Mouse (Mus musculus): ENCODE data around the gene Slc4a5. TPM values are rescaled to one million over a fixed set of nuclear protein-coding genes. Genes with fewer than 3 reads are reported as not detected.

Gene Slc4a5
- polyA plus RNA-seq, 1 experiment from 2014 or later: 0.68 TPM

DNA sequence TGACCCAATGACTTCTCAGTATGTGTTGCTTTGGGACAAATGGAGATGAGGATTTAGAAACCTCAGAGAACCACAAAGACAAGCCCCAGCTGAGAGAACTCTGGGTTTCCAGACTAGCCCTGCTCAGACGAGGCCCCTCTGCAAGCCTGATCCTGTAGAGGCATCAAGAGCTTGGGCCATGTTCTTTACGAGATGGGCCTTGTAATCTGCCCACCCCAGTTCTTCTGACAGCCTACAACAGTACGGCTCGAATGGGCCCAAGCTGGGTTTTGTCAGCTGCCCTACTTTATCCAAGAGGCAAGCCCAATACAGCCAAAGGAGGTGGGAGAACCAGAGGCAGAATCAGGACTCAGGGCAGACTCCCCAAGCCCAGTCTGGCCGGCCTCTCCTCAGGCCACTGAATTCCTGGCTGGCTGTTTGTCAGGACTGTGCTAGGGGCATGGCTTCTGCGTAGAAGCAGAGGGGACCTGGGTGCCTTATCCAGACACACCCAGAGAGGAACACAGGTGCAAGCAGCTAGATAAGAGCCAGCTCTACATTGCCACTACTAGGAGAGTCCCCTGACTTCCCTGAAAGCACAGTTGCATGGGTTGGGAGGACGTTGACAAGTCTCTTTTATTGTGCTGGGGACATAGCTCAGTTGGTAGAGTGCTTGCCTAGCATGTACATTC lies 132.0 kb downstream of the Slc4a5 start:
- Histone ChIP-seq H3K27me3 (no peaks in the 10 kb centered on the region), H3K4me1 (replicated peaks) (peaks cover 14% of the 10 kb centered on the region), H3K4me2 (no peak overlapping the region), H3K36me3 (peaks cover 48% of the 10 kb centered on the region), H3K4me3 (replicated peaks) (no peak overlapping the region), H3K9ac (replicated peaks) (no peak overlapping the region), H3K9me3 (no peaks in the 10 kb centered on the region), H3K27ac (0 out of 2 replicates have a peak overlapping the region, but pooled peaks have one; percentile 12)
- 83% methylated on average over 7 of the region's 7 CpGs for WGBS
- no peak for ATAC-seq (ENCODE audit: insufficient number of reproducible peaks, insufficient read depth, low FRiP score, low TSS enrichment, low read depth)

DNA sequence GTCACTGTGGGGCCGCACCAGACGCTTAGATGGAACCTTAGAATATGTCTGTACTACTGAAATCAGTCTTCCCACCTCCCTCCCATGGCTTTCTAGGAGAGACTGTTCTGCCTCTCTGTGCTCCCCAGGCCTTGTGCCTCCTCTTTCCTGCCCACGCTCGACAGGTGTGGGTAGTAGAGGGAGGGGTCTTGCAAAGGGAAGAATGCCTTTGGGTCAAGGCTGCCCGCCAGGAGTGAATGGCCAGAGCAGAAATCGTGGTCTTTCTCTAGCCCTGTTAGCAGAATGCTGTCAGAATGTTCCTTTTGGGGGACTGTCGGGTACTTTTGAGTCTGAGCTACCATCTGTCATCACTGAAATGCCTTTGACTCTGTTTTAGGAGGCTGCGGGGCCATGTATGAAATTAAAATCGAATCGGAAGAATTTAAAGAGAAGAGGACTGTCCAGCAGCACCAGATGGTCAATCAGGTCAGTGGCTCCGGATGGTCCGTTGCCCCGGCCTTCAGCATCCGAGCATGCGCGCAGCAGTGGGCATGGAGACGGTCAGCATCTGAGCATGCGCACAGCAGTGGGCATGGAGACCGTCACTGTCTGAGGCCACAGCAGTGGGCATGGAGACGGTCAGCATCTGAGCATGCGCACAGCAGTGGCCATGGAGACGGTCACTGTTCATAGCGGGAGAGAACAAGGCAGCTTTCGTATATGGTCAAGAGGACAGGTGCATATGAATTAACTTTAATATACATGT lies 133.2 kb downstream of the Slc4a5 start:
- H3K9ac ChIP-seq (replicated peaks): no peak overlapping the region
- no peak overlapping the region for H3K4me2 ChIP-seq

More for the DNA sequence above, 133.2 kb downstream of the Slc4a5 start:
- ATAC-seq (ENCODE audit: insufficient number of reproducible peaks, insufficient read depth, low FRiP score, low TSS enrichment, low read depth): no peak
- Histone ChIP-seq H3K9me3 (no peaks in the 10 kb centered on the region), H3K27me3 (no peaks in the 10 kb centered on the region), H3K36me3 (peaks cover 47% of the 10 kb centered on the region), H3K4me1 (replicated peaks) (peaks cover 14% of the 10 kb centered on the region), H3K4me3 (replicated peaks) (no peak overlapping the region), H3K27ac (no peak overlapping the region)
- WGBS: 93% methylated on average over 24 of the region's 24 CpGs

Other genes starting within 250 kb of the Slc4a5 start
- gene Dok1, start 186.4 kb upstream of the Slc4a5 start, polyA plus RNA-seq (2016; fragmentation: Nextera tagmentation; extraction: Ambion mirVana): 9.9 and 10.0 TPM in 2 replicates
- gene Loxl3, start 185.7 kb upstream of the Slc4a5 start, polyA plus RNA-seq (2016; fragmentation: Nextera tagmentation; extraction: Ambion mirVana): 15.7 and 19.4 TPM in 2 replicates
- gene Aup1, start 165.3 kb upstream of the Slc4a5 start, polyA plus RNA-seq (2016; fragmentation: Nextera tagmentation; extraction: Ambion mirVana): 158 and 159 TPM in 2 replicates
- gene Htra2, start 164.6 kb upstream of the Slc4a5 start, polyA plus RNA-seq (2016; fragmentation: Nextera tagmentation; extraction: Ambion mirVana): 68.7 and 75.5 TPM in 2 replicates
- gene Dqx1, start 162.0 kb upstream of the Slc4a5 start, polyA plus RNA-seq (2016; fragmentation: Nextera tagmentation; extraction: Ambion mirVana): 0.68 and 1.1 TPM in 2 replicates
- 0.27 and 1.0 TPM in 2 replicates for gene Tlx2, start 149.5 kb upstream of the Slc4a5 start, polyA plus RNA-seq (2016; fragmentation: Nextera tagmentation; extraction: Ambion mirVana)
- 39.0 and 39.7 TPM in 2 replicates for gene Pcgf1, start 142.0 kb upstream of the Slc4a5 start, polyA plus RNA-seq (2016; fragmentation: Nextera tagmentation; extraction: Ambion mirVana)
- 0.63 and 6.7 TPM in 2 replicates for gene Lbx2, start 133.5 kb upstream of the Slc4a5 start, polyA plus RNA-seq (2016; fragmentation: Nextera tagmentation; extraction: Ambion mirVana)
- gene Ccdc142, start 118.2 kb upstream of the Slc4a5 start, polyA plus RNA-seq (2016; fragmentation: Nextera tagmentation; extraction: Ambion mirVana): 3.6 and 3.8 TPM in 2 replicates
- 3.9 and 4.2 TPM in 2 replicates for gene Gm42688, start 118.2 kb upstream of the Slc4a5 start, polyA plus RNA-seq (2016; fragmentation: Nextera tagmentation; extraction: Ambion mirVana)
- gene Mrpl53, start 110.8 kb upstream of the Slc4a5 start, polyA plus RNA-seq (2016; fragmentation: Nextera tagmentation; extraction: Ambion mirVana): 134 and 140 TPM in 2 replicates
- gene Mogs, start 104.3 kb upstream of the Slc4a5 start, polyA plus RNA-seq (2016; fragmentation: Nextera tagmentation; extraction: Ambion mirVana): 55.3 and 58.2 TPM in 2 replicates
- 191 and 219 TPM in 2 replicates for gene Wbp1, start 98.3 kb upstream of the Slc4a5 start, polyA plus RNA-seq (2016; fragmentation: Nextera tagmentation; extraction: Ambion mirVana)
- gene Ino80b, start 94.4 kb upstream of the Slc4a5 start, polyA plus RNA-seq (2016; fragmentation: Nextera tagmentation; extraction: Ambion mirVana): 17.6 and 19.2 TPM in 2 replicates
- gene Rtkn, start 84.4 kb upstream of the Slc4a5 start, polyA plus RNA-seq (2016; fragmentation: Nextera tagmentation; extraction: Ambion mirVana): 62.0 and 62.6 TPM in 2 replicates
- 10.2 and 10.4 TPM in 2 replicates for gene Wdr54, start 63.4 kb upstream of the Slc4a5 start, polyA plus RNA-seq (2016; fragmentation: Nextera tagmentation; extraction: Ambion mirVana)
- 1.8 and 3.0 TPM in 2 replicates for gene 1700003E16Rik, start 63.4 kb upstream of the Slc4a5 start, polyA plus RNA-seq (2016; fragmentation: Nextera tagmentation; extraction: Ambion mirVana)
- 102 and 104 TPM in 2 replicates for gene Dctn1, start 53.9 kb upstream of the Slc4a5 start, polyA plus RNA-seq (2016; fragmentation: Nextera tagmentation; extraction: Ambion mirVana)
- 43.2 and 47.1 TPM in 2 replicates for gene Mthfd2, start 106.1 kb downstream of the Slc4a5 start, polyA plus RNA-seq (2016; fragmentation: Nextera tagmentation; extraction: Ambion mirVana)
- 65.4 and 68.7 TPM in 2 replicates for gene Mob1a, start 106.2 kb downstream of the Slc4a5 start, polyA plus RNA-seq (2016; fragmentation: Nextera tagmentation; extraction: Ambion mirVana)
- gene Bola3, start 129.3 kb downstream of the Slc4a5 start, polyA plus RNA-seq (2016; fragmentation: Nextera tagmentation; extraction: Ambion mirVana): 140 TPM in 2 replicates
- 36.0 and 38.6 TPM in 2 replicates for gene Tet3, start 239.3 kb downstream of the Slc4a5 start, polyA plus RNA-seq (2016; fragmentation: Nextera tagmentation; extraction: Ambion mirVana)

Measured in limb, embryonic 12.5 days (tissue).